Mouse (Mus musculus) stomach, postnatal 0 days (tissue): ENCODE measurements around the gene Gramd1b.

Experiments
- CTCF ChIP-seq: IDR thresholded peaks from 2 replicates; pipeline ENCODE4 v1.5.1; 2016; ENCODE audit warnings: antibody characterized with exemption, low read depth, mild to moderate bottlenecking, moderate library complexity
- EP300 ChIP-seq: optimal IDR thresholded peaks from 2 replicates; pipeline ENCODE3; 2016; ENCODE audit warnings: antibody characterized with exemption

- TF ChIP-seq CTCF (no peak), EP300 (no peak)
Observed at GRCm38 (mm10) chr9:40458559-40459303, 72.5 kb downstream of the Gramd1b start.
